Mouse (Mus musculus) heart, adult 2 months (tissue): ENCODE measurements around the gene Ssbp2. TPM values are rescaled to one million over a fixed set of nuclear protein-coding genes. Genes with fewer than 3 reads are reported as not detected.

Experiments used
- DNase-seq, 2 experiments: peaks; one replicate each; pipeline ENCODE4 v3.0.0; 2021
- H3K27ac ChIP-seq: fragments of 200-600 bp; 2 replicates; pipeline ENCODE4 v1.8.1; 2022
- H3K27me3 ChIP-seq: fragments of 200-500 bp; 2 replicates; pipeline ENCODE4 v1.6.1; 2012; ENCODE audit warnings: mild to moderate bottlenecking, low read length, inconsistent platforms, mixed read lengths; ENCODE audit not compliant: control insufficient read depth, insufficient read depth
- H3K36me3 ChIP-seq: fragments of 200-500 bp; 2 replicates; pipeline ENCODE4 v1.6.1; 2012; ENCODE audit warnings: low read length, inconsistent platforms; ENCODE audit not compliant: control insufficient read depth, insufficient read depth
- H3K4me1 ChIP-seq: fragments of 200-500 bp; 2 replicates; pipeline ENCODE4 v1.6.1; 2011; ENCODE audit warnings: low read length; ENCODE audit not compliant: control insufficient read depth, insufficient read depth
- H3K4me3 ChIP-seq: fragments of 200-600 bp; 2 replicates; pipeline ENCODE4 v1.8.1; 2022
- H3K79me2 ChIP-seq: fragments of 200-500 bp; replicated peaks from 2 replicates; pipeline ENCODE4 v1.6.1; 2012; ENCODE audit warnings: mild to moderate bottlenecking, inconsistent platforms, low read length, moderate library complexity, mixed read lengths; ENCODE audit not compliant: control insufficient read depth, insufficient read depth
- H3K9ac ChIP-seq: fragments of 200-500 bp; 2 replicates; pipeline ENCODE4 v1.6.1; 2012; ENCODE audit warnings: low read depth, mild to moderate bottlenecking, control low read depth, inconsistent platforms, low read length, mixed read lengths
- CTCF ChIP-seq: fragments of 200-600 bp; IDR thresholded peaks from 2 replicates; pipeline ENCODE4 v1.8.1; 2022; ENCODE audit warnings: antibody characterized with exemption, mild to moderate bottlenecking, moderate library complexity
- EP300 ChIP-seq: fragments of 200-500 bp; IDR thresholded peaks from 2 replicates; pipeline ENCODE4 v1.6.1; 2011; ENCODE audit warnings: low read depth, low read length, control low read depth; ENCODE audit not compliant: insufficient read depth
- POLR2A ChIP-seq: fragments of 200-500 bp; IDR thresholded peaks from 2 replicates; pipeline ENCODE4 v1.6.1; 2011; ENCODE audit warnings: mild to moderate bottlenecking, low read depth, low read length, control low read depth; ENCODE audit not compliant: insufficient read depth
- WGBS: fragments of 180-500 bp; shearing (Covaris S2); methylation state at CpG from one replicate; pipeline ENCODE4 v1.1.7; 2018; 5-methylcytosine and 5-hydroxymethylcytosine counted together
- intact Hi-C: fragments of 180-260 bp; cut with DNase I; formaldehyde crosslinking; loops from one replicate; pipeline ENCODE4 v1.15.1; 2025
- polyA plus RNA-seq: library from polyadenylated mRNA; depleted of rRNA; stranded (reverse); fragments of >200 nt; gene quantifications from 2 replicates; pipeline ENCODE4 v1.2.3, GENCODE M21; 2012
- total RNA-seq, 2 experiments: library from RNA; stranded (reverse); gene quantifications; 2 replicates each; pipeline ENCODE4 v1.2.3; 2021

Gene Ssbp2
- total and polyA plus RNA-seq, 3 experiments, result 25.0 to 40.4 (median 39.0) TPM

DNA sequence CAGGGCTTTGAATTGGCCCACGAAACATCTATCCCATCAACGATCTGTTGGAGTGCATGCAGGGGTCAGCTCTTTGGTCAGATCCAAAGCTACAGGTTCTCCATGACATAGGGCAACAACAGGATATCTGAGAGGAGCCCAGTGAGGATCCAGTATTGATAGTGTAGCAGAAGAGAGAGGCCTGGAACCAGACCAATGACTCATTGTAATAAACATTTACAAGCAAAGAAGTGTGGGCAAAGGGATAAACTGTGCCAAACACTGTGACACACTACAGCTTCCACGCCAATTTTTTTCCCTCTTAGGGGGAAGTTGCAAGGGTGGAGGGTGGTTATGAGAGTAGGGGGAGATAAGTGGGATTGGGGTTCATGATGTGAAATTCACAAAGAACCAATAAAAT lies 264.1 kb downstream of the Ssbp2 start:
- Histone ChIP-seq H3K4me3 (no peak overlapping the region), H3K79me2 (no peaks in the 10 kb centered on the region), H3K27me3 (no peaks in the 10 kb centered on the region), H3K36me3 (no peaks in the 10 kb centered on the region), H3K9ac (no peak overlapping the region), H3K27ac (no peak overlapping the region), H3K4me1 (no peaks in the 10 kb centered on the region)
- 71% methylated on average over 3 of the region's 3 CpGs for WGBS
- TF ChIP-seq EP300 (no peak), POLR2A (no peak), CTCF (no peak)
- no peak for DNase-seq
- intact Hi-C loops, result no loop called here

DNA sequence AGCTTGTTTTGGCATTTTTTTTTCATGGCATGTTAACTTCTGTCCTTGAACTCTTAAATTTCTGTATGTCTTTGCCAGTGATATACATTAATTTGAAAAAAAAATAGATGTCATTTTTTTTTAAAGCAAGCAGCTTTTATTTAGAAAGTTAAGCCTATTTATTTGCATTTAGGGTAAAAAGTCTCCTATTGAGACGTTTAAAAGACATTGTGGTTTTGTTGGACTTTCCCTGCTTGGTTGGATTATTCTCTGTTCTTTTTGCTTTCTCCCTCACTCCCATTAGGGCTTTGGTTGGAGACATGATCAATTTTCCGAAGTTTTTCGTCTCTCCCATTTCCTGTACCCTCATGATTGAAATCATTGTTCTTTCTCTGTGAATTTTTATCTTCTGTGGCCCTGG lies 265.0 kb downstream of the Ssbp2 start:
- Histone ChIP-seq H3K79me2 (no peaks in the 10 kb centered on the region), H3K36me3 (no peaks in the 10 kb centered on the region), H3K9ac (no peak overlapping the region), H3K27me3 (no peaks in the 10 kb centered on the region), H3K4me1 (no peaks in the 10 kb centered on the region), H3K4me3 (no peak overlapping the region), H3K27ac (no peak overlapping the region)
- WGBS, result 37% methylated on average over 3 of the region's 3 CpGs
- intact Hi-C loops, result no loop called here
- no peak for DNase-seq
- TF ChIP-seq CTCF (no peak), POLR2A (no peak), EP300 (no peak)

DNA sequence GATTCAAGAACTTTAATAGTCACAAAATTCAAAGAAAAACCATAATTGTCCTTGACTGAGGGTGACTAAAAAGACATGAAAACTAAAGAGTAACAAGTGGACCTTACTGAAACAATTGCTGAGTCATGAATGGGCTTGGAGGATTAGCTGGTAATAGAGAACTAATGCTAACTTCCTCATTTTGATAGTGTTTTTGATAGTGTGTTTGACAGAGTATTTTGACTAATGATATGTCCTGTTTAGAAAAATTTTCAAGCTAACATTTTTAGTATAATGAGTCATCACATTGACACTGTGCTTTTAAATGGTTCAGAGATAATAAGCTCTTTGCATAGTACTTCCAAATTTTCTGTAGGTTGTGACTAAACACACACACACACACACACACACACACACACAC lies 267.8 kb downstream of the Ssbp2 start:
- Histone ChIP-seq H3K27me3 (no peaks in the 10 kb centered on the region), H3K36me3 (no peaks in the 10 kb centered on the region), H3K27ac (no peak overlapping the region), H3K79me2 (no peaks in the 10 kb centered on the region), H3K9ac (no peak overlapping the region), H3K4me1 (no peaks in the 10 kb centered on the region), H3K4me3 (no peak overlapping the region)
- intact Hi-C loops, result no loop called here
- no peak for TF ChIP-seq POLR2A
- no peak for TF ChIP-seq EP300
- TF ChIP-seq CTCF, result no peak
- no peak for DNase-seq

DNA sequence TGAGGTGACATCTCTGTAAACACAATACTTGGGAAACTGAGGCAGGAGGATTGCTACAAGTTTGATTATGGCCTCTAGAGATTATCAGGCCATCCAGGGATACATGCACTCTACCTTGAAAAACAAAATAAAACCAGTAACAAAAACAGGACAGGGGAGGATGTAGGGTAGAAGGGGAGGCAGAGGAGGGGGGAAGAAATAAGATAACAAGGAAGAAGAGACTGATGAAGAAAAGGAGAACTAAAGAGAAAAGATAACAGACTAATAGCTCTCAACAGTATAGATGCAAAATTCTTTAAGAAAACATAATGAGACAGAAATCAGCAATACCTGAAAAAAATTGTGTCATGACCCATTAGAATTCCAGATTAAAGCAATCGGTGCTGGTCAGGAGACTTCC lies 277.1 kb downstream of the Ssbp2 start:
- H3K9ac ChIP-seq, result no peak overlapping the region
- H3K27me3 ChIP-seq, result 0 out of 2 replicates have a peak, but pooled peaks cover 1% of the 10 kb centered on the region
- intact Hi-C loops, result no loop called here
- WGBS, result 82% methylated on average over 1 of the region's 1 CpGs
- no peaks in the 10 kb centered on the region for H3K79me2 ChIP-seq
- H3K36me3 ChIP-seq, result no peaks in the 10 kb centered on the region
- TF ChIP-seq POLR2A, result no peak
- TF ChIP-seq CTCF, result no peak
- no peak for TF ChIP-seq EP300
- H3K4me1 ChIP-seq, result no peaks in the 10 kb centered on the region
- H3K27ac ChIP-seq, result no peak overlapping the region
- no peak for DNase-seq
- H3K4me3 ChIP-seq, result no peak overlapping the region

DNA sequence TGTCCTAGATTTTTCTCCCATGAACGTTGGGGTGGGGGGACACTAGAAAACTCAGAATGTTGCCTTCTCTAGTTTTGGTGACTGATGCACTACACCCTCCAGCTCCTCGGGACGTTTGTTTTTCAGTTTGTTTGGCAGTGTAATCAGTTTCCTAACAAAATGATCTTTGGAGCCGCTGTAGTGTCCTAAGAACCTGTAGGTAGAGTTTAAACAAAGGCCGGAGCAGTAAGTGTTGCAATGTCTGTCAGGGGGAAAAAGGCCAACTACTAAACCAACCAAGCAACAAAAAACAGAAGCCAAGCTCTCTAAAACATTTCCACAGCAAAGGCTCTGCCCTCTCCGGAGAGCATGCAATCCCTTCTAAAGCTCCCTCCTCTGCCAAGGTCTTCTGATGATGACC lies 280.8 kb downstream of the Ssbp2 start:
- no peak overlapping the region; the same call in 1 of the 2 replicates for H3K27ac ChIP-seq
- no peak for TF ChIP-seq POLR2A
- no peak for TF ChIP-seq EP300
- no peak for TF ChIP-seq CTCF
- H3K79me2 ChIP-seq, result no peaks in the 10 kb centered on the region
- peak overlapping the region; percentile 33; the same call in 1 of the 2 replicates for H3K4me3 ChIP-seq
- intact Hi-C loops, result no loop called here
- H3K27me3 ChIP-seq, result peaks cover 3% of the 10 kb centered on the region; the same call in 1 of the 2 replicates
- no peaks in the 10 kb centered on the region for H3K36me3 ChIP-seq
- no peak for DNase-seq
- no peaks in the 10 kb centered on the region for H3K4me1 ChIP-seq
- H3K9ac ChIP-seq, result no peak overlapping the region
- WGBS, result 69% methylated on average over 6 of the region's 6 CpGs

DNA sequence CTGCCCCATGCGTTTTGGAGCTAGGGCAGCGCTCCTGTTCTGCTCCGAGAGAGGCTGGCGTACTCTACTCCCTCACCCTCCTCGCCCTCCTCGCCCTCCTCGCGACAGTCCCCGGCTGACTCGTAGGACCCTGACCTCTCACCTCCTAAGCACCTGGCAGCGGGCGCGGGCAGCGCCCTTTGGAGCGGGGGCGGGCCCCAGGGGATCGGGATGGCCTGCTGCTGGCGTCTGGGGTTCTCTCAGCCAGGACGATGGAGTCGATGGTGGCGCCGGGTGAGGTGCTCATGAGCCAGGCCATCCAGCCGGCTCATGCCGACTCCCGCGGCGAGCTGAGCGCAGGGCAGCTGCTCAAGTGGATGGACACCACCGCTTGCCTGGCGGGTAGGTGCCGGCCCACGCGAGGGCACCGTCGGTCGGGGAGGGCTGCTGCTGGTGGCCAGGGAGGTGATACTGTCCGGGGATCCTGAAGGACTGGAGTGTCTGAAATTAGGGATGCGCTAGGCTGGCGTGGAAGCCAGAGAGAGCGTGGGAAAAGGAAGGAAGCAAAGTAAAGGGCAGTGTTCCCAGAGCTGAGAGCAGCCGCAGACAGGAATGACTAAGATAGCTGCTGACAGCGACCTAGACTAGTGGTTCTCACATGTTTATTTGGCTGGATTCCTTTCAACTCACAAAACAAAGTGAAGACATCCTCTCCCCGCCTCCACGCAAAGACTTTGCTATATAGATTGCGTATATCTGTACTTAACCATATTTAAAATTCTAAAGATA lies 281.4 kb downstream of the Ssbp2 start, which contains the start of gene Acot12:
Acot12 (plus strand) TSS at position 233 of the 768 bp plus-strand sequence.
- Histone ChIP-seq H3K27me3 (peaks cover 3% of the 10 kb centered on the region; the same call in 1 of the 2 replicates), H3K27ac (peak within 1 kb of the TSS; percentile 53), H3K9ac (peak within 1 kb of the TSS; percentile 69), H3K79me2 (no peaks in the 10 kb centered on the region), H3K36me3 (no peaks in the 10 kb centered on the region), H3K4me3 (peak within 1 kb of the TSS; percentile 33), H3K4me1 (no peaks in the 10 kb centered on the region)
- peak; percentile 29 to 49 for DNase-seq
- TF ChIP-seq EP300 (no peak), CTCF (no peak), POLR2A (no peak)
- WGBS, result 7% methylated on average over 45 of the region's 45 CpGs
- intact Hi-C loops, result no loop called here
